Mouse (Mus musculus): Measurements from ENCODE around the gene Eea1.

The Eea1 gene

DNA sequence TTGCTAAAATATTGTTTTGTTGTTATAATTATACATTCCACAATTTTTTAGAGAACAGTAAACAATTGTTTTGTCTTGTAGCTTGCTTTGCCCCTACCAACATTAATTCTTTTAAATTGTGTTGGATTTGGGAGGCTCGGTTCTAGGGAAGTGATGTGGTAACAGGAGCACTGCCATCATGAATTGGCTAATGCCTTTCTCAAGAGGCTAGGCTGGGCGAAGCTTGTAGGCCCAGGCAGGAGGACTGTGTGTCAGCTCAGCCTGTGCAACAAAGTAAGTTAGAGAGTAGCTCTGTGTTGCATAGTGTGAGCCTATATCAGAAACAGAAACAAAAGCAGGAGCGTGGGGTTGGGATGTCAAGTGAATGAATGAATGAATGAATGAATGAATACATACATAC lies 9.0 kb downstream of the Eea1 start:
- no peak for DNase-seq (ENCODE audit: low spot score)

DNA sequence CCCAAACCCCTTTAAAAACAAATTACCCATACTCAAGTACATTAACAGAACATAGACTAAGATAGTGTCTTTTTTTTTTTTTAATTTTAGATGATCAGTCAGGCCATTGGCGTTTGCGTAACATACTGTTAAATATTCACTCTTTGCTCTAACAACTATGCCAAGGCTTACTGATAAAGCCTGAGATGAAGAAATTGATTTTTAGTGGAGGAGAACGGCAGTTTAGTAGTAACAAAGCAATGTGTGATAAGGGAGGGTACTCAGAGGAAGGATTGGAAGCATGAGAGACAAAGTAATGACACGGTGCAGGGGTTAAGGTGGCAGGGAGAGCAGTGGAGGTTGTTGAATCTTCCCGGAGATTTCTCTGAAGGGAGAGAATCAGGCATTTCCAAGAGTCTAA lies 9.7 kb downstream of the Eea1 start:
- no peak for DNase-seq (ENCODE audit: low spot score)

DNA sequence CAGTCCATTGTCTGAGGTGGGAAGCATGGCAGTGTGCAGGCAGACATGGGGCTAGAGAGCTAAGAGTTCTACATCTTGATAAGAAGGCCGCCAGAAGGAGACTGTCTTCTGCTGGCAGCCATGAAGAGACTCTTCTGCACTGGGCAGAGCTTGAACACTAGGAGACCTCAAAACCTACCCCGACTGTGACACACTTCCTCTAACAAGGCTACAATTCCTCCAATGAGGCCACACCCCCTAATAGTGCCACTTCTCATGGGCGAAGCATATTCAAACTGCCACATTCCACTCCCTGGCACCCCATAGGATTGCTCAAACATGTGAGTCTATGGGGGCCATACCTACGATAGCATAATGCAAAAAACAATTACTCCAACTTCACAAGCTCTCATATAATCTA lies 10.3 kb downstream of the Eea1 start:
- no peak for DNase-seq (ENCODE audit: low spot score)

DNA sequence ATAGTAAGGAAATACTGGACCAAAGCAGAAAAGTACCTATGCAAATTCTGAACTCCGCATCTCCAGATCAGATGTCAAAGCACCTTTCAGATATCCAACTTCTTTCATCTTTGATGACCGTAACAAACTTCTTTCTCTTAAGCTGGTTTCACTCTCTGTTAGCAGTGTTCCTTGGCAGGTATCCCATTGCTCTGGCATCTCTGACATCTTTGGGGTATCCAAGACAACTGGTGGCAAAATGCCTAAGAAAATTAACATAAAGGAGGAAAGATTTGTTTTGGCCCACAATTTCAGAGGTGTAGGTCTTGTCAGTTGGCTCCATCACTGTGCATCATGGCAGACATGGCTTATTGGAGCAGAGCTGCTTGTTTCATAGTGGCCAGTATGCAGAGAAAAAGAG lies 10.9 kb downstream of the Eea1 start:
- DNase-seq (ENCODE audit: low spot score) = no peak

DNA sequence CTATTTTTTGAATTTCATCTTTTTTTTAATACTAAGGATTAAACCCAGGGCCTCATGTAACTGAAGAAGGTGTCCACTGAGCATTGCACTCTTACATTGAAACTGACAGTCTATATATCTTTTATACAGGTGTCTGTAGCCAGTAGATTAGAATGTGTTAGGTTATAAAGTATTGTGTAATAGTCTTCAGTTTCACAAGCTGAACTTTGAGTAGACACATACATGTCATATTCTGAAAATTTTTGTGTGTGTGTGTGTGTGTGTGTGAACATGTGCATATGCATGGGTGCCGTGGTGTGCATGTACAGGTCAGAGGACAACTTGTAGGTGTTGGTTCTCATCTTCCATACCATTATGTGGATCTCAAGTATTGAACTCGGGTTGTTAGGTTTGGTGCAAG lies 16.2 kb downstream of the Eea1 start:
- no peak for DNase-seq (ENCODE audit: low spot score)

DNA sequence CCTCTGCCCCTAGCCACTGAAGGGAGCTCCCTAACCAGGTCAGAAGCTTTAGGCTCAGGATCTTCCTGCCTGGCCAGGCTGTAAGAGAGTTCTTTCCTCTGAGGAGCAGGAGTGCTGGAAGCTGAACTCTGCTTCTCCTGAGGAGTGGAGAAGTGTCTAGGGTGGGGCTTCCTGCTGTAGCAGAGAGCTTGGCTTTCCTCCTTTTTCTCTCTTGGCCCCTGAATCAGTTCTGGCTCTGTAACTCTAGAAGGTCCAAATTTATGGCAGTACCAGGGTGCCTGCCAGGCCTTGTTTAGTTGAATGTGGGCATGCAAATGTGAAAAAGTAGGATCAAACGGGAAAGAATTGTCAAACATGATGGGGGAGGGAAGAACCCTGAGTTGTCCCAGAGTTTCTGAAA lies 17.1 kb downstream of the Eea1 start:
- no peak for DNase-seq (ENCODE audit: low spot score)

DNA sequence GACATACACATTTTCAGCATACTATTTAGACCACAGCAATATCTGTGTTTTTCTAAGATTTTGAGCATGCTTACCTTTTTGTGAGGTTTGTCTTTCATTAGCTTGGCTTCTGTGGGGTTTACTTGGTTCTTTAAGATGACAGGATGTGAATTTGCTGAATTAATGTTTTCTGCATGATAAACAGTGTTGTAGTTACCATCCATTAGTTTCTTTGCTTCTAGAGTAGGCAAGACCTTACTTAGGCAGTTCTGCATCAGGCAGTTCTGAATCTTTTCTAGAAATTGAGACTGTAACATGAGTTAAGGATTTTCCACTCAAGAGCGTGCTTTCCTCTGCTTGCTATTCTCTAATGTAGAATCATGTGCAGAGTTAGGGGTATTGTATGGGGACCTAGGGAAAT lies 24.2 kb downstream of the Eea1 start:
- DNase-seq (ENCODE audit: low spot score) = no peak

DNA sequence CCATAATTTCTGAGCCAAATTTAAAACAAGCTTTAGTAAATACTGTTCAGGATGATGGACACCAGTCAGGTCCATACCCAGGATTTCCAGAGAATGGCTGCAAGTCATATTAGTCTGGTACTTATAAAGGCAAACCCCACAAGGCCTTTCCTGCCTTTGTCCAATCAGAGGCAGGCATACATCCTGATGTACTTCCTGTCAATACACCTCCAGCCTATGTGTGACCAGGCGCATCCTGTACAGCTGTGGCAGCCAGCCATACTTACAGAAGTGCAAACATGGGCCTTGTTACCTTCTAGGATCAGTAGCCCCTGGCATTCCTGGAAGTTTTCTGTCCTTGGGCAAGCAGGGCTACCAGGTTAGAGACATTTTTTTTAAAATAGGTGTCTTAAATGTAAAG lies 29.2 kb downstream of the Eea1 start:
- DNase-seq (ENCODE audit: low spot score) = no peak

DNA sequence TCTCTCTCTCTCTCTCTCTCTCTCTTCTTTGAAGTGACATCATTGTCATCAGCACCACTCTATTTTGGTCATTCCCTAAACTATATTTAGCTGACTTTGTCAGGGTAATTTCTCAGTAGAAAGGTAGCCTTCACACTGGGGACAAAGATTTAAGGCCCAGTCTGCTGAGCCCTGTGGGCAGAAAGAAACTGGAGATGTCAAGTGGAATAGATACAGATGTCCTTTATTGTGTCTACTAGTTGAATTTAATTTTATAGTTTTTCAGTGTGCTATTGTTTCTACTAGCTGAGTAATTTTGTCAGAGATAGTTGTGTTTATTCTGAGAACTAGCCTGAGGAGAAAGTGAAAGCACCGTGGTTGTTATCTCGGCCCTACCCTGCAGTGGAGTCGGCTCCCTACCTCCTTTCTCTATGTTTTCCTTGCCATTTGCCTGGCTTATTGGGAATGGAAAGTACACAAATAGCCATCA lies 30.3 kb downstream of the Eea1 start:
- DNase-seq (ENCODE audit: low spot score) = no peak

DNA sequence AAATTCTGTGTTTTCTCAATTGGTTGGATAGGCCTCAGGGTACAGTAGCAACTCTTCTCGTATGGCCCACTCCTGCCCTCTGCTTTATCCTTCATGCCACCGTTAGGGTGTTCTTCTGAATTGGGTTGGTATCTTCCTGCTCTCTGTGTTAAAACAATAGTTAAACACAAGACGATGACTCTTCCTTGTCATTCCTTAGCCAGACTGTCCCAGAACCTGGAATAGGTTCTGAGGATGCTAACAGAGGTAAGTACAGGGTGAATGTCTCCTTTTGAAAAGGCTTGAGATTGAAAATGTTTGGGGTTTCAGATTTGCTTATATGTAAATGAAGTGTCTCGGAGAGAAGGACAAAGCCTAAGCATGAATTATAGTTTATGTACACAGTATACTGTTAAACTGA lies 30.9 kb downstream of the Eea1 start:
- DNase-seq (ENCODE audit: low spot score) = no peak

DNA sequence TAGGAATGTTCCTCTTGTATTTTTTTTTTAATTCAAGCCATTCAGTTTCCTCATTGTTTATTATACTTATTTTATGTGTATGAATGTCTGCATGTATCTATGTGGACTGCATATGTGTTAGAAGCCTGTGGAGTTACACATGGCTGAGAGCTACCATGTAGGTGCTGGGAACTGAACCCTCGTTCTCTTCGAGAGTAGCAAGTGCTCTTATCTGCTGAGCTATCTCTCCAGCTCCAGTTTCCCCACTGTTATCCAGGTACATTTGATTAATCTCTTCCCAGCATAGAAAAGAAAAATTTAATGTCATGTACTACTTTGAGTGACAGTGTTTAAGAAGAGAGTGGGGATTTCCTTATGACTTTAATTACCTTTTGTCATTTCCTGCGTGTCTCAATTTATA lies 31.5 kb downstream of the Eea1 start:
- DNase-seq (ENCODE audit: low spot score) = no peak

DNA sequence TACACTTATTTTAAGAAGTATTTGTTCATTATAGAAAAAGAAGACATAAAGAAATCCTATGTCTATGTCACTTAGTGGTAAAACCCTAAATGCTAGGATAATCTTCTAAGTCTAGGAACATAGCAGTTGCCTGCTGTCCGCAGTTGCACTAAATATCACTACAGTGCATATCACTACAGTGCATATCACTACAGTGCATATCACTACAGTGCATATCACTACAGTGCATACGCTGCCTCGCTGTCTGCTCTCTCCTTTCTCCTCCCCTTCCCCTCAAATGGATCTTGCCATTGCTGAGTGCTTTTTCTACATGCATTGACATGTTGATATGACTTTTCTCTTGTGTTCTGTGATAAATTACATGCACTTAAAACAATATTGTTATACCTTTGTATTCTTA lies 34.0 kb downstream of the Eea1 start:
- no peak for DNase-seq (ENCODE audit: low spot score)

DNA sequence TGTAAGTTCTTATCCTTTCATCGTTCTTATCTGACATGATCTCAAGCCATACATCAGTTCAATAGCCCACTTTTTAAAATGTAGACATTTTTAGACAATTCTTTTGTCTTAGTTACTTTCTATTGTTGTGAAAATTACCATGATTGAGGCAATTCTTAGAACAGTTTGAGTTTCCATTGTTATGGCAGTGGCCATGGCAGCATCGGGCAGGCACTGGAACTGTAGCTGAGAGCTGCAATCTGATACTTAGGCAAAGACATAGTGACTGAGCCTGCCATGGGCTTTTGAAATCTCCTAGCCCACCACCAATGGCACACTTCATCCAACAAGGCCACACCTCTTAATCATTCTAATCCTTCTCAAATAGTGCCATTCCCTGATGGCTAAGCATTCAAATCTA lies 36.3 kb downstream of the Eea1 start:
- no peak for DNase-seq (ENCODE audit: low spot score)

DNA sequence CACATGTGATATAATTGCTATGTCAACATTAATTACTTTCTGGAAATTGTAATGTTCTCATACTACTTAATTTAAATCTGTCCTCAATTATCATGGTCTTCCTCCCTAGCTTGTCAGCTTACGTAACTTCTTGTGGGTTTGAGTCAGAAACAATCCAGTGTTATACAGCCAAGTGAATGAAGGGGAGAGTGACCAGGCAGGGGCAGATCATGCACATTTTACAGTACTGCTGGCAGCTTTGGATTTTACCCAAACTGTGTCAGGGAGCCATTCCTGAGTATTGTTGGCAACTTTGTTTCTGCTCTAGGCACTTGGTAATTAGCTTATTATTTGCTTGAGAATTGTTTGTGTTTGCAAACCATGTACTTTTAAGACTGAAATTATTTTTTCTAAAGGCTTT lies 49.3 kb downstream of the Eea1 start:
- DNase-seq (ENCODE audit: low spot score) = no peak

DNA sequence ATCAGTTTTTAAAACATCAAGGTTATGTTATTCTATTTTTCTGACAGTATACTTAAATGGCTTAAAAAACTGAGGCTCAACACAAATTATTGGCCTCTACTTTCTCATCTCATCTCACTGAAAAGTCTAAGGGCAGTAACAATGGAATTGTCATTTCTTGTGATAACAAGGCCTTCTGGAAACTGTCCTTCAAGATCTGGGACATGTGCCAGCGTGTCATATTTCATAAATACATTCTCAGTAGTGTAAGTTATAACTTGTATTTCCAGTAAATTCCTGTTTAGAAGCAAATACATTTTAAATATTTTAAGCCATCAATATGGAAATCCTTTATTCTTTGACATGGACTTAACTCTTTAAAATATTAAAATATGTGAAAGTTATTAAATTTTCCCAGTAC lies 50.7 kb downstream of the Eea1 start:
- DNase-seq (ENCODE audit: low spot score) = no peak

DNA sequence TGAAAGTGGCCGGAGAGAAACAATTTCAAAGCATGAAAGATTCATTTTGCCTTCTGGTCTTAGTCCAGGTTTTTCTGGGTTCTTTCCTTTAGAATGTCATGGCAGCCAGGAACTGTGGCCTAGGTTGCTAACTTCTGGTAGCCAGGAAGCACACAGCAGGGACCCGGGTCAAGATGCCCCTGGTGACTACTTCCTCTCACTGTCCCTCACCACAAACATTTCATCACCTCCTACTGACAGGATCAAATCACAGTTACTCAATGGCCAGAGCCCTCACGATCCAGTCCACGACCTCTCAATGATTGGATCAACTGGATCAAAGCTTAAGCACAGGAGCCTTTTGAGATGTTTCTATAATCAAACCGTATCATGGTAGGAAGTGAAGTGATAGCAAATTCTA lies 60.5 kb downstream of the Eea1 start:
- no peak for DNase-seq (ENCODE audit: low spot score)

DNA sequence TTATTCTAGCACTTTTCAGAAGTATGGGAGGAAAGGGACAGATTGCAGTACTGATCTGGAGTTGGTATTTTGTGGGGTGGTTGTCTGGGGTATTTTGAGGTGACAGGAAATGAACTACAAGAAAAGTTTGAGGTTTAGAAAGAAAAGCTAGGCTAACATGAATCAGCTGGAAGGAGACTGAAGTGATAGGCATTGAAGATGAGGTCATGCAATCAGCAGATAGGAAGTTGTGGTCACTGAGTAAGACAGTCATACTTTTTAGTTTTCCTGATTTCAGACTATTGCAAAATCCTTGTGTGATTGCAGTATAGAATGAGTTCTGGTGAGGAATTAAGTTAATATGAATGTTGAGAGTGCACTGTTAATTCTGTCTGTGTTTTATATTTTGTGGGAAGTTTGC lies 75.3 kb downstream of the Eea1 start:
- DNase-seq (ENCODE audit: low spot score) = no peak

DNA sequence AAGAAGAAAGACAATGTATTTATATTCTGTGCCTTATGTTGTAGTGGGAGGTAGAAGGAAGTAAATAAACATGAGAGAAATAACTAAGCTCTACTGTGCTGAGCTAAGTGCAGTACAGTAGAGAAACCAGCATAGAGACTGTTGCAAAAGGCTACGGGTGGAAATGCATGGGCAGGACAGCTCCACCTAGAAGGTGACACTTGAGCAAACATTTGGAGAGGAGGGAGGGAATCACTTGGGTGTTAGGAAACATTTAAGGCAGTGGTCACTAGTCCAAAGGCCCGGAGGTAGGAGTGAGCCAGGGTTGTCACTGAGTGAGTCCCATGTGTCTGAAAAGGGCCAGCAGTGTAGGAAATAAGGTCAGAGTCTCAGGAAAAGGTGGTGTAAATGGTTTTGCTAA lies 77.0 kb downstream of the Eea1 start:
- DNase-seq (ENCODE audit: low spot score) = no peak

DNA sequence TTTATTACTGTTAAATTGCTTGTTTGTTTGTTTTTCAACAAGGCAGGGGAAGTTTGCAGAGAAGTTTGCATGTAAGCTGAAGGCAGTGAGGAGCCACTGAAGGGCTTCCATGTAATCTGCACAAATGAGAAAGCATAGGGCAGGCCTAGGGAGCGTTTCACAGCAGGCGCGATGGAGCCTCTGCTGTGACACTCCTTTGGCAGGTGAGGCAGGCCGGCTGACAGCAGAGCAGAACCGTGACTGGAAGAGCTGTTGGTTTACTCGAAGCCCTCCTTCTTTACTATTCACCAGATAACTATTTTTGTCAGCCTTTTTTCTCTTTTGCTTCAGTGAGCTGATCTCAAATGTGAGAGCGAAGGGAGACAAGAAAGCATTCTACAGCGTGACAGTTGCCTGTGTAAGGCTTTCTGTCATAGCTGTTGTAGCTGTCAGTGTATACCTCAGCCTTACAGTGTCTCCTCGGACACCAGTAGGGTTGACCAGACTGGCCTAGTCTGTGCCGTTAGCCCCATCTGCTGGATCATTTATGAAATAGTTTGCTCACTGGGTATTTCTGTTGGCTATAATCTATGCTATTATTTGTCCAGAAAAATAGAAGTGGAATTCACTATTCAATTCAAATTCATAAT lies 93.0 kb downstream of the Eea1 start:
- peak; percentile 10 for DNase-seq (ENCODE audit: low spot score)

DNA sequence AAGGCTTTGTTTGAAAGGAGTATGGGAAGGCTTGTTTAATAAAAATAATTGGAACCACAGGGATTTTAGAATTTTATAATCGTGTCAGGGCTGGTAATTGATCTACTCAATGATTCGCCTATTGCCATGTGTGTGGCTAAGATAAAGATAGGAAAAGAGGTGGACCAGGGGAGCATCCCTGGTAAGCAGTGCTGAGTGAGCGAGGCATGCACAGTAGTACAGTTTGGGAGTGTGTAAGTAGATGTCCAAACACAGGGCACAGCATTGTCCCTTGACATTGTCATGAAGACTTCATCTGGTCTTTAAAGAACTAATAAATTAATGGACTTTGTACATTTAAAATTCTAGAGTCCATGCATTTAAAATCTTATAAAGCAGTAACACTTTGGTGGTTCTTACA lies 93.7 kb downstream of the Eea1 start:
- no peak for DNase-seq (ENCODE audit: low spot score)

DNA sequence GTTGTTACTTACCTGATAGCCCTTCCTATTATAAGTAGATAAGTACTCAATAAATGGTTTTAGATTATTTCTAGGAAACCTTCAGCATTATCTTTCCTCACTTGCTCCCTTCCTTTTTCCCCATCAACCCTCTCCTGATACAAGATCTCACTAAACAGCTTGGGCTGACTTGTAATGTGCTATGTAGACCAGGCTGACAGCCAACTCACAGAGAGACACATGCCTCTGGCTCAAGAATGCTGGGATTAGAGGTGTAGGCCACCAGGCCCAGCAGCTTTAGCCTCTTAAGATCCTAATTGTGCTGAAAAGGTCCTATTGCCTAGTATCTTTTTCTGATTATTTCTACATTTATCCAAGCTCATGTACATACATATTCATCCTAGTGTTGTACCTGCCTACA lies 95.5 kb downstream of the Eea1 start:
- no peak for DNase-seq (ENCODE audit: low spot score)

DNA sequence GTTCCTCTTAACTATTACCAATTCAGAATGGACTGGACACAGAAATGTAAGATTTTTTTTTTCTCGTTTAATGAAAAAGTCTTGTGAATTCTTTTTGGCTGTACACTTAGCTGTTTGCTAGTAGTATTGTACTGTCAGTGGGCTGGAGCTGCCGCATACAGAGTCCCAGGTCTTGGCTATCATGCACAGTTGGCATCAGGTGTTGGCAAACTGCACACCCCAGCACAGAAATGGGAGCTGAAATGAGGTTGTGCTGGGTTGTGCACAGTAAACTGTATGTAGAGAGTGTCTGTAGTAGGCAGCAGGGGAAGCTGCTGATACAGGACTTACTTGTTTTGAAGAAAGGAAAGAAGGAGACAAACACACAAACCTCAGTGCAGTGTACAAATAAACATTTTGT lies 103.8 kb downstream of the Eea1 start:
- DNase-seq (ENCODE audit: low spot score) = no peak

DNA sequence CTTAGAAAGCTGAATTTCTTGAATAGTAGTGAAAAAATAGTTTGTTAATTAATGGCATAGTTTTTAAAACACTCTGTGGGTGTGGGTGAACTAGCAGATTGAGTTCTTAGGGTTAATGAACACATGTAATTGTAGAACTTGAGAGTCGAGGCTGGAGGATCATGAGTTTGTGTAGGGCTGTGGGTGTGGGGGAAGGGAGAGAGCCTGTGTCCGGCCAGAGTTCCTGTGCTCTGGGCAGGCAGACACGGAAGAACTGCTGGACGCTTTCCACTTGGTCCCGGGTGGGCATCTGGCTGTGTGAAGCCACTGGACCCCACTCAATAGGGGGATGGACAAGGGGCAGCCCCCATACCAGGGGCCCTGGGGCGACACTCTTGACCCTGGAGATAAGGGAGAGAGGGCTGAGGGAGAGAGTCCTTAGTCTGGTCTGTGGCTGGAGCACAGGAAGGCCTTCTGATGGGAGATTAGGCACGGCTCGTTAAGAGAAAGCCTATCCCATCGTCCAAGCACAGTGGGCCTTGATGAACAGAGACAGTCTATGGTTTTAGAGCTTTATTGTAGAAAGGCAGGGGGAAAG lies 107.6 kb downstream of the Eea1 start:
- no peak for DNase-seq (ENCODE audit: low spot score)

DNA sequence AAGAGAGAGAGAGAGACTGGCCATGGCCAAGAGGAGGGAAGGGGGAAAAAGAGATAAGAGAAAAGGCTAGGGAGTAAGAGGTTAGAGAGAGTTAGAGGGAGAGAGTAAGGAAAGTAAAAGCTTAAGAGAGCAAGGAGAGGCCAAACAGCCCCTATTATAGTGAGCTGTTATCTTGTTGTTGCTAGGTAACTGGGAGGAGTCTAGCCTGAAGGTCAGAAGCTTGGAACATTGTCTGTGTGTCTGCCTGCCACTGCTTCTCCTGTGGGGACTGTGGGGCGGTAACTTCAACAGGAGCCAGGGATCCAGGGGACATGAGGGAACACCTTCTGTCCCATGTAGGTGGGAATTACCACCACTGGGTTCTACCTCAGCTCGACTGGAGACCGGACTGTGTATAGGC lies 108.1 kb downstream of the Eea1 start:
- DNase-seq (ENCODE audit: low spot score) = no peak

DNA sequence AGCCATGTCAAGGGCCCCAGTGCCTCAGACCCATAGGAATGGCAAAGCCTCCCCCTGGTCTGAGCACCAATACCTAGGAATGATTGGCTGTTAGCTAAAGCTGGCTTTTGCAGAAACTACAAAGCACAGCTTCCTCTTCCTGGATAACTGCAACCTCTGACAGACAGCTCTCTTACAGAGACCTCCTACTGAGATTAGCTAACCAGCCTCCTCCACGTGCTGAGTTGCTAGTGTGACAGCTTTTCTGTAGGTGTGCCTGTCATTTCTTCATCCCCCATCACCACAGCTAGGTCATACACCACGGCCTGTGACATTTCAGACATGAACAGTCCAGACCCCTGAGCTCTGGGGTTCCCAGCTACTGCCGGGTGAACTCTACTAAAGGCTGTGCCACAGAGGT lies 126.9 kb downstream of the Eea1 start:
- DNase-seq (ENCODE audit: low spot score) = no peak

Data from testis, postnatal 14 days (tissue).